Mouse (Mus musculus) intestine, postnatal 0 days (tissue): ENCODE data around the gene Batf. TPM values are rescaled to one million over a fixed set of nuclear protein-coding genes. Genes with fewer than 3 reads are reported as not detected.

Source experiments
- ATAC-seq: fragments of 200-750 bp; cut with Nextera tagmentation; 2 replicates; pipeline ENCODE4 v1.8.0; 2017; ENCODE audit warnings: mild to moderate bottlenecking, moderate TSS enrichment, moderate library complexity
- H3K27ac ChIP-seq: fragments of 300-500 bp; sonication (generic); 2 replicates; pipeline ENCODE4 v1.5.1; 2014; ENCODE audit warnings: mild to moderate bottlenecking, low read depth, low read length, moderate library complexity
- H3K27me3 ChIP-seq: fragments of 300-500 bp; sonication (generic); replicated peaks from 2 replicates; pipeline ENCODE4 v1.6.1; 2014; ENCODE audit warnings: low read length, mixed read lengths; ENCODE audit not compliant: control insufficient read depth, insufficient read depth
- H3K36me3 ChIP-seq: fragments of 300-500 bp; sonication (generic); 2 replicates; pipeline ENCODE4 v1.6.1; 2014; ENCODE audit warnings: mild to moderate bottlenecking, moderate library complexity; ENCODE audit not compliant: control insufficient read depth, insufficient read depth
- H3K4me1 ChIP-seq: fragments of 300-500 bp; sonication (generic); replicated peaks from 2 replicates; pipeline ENCODE4 v1.6.1; 2014; ENCODE audit warnings: antibody characterized with exemption, low read length, mixed read lengths; ENCODE audit not compliant: control insufficient read depth, insufficient read depth
- H3K4me2 ChIP-seq: fragments of 300-500 bp; sonication (generic); replicated peaks from 2 replicates; pipeline ENCODE4 v1.6.1; 2014; ENCODE audit warnings: low read depth, mild to moderate bottlenecking, moderate library complexity
- H3K4me3 ChIP-seq: fragments of 300-500 bp; sonication (generic); 2 replicates; pipeline ENCODE4 v1.5.1; 2014; ENCODE audit warnings: low read depth, low read length
- H3K9ac ChIP-seq: fragments of 300-500 bp; sonication (generic); 2 replicates; pipeline ENCODE4 v1.6.1; 2014; ENCODE audit warnings: mild to moderate bottlenecking, low read depth, low read length
- H3K9me3 ChIP-seq: fragments of 300-500 bp; sonication (generic); 2 replicates; pipeline ENCODE4 v1.6.1; 2016; ENCODE audit warnings: mixed run types; ENCODE audit not compliant: control insufficient read depth
- CTCF ChIP-seq: sonication (generic); IDR thresholded peaks from 2 replicates; pipeline ENCODE4 v1.5.1; 2016; ENCODE audit warnings: low read depth, mild to moderate bottlenecking, control low read depth, antibody characterized with exemption, moderate library complexity
- WGBS: fragments of 180-500 bp; shearing (Covaris S2); extraction: QIAGEN DNeasy Blood & Tissue Kit; methylation state at CpG from one replicate; pipeline ENCODE4 v1.1.7; 2014; 5-methylcytosine and 5-hydroxymethylcytosine counted together
- polyA plus RNA-seq: library from polyadenylated mRNA; unstranded; fragments of >200 nt; fragmentation: Nextera tagmentation; extraction: Ambion mirVana; gene quantifications from 2 replicates; pipeline ENCODE4 v1.2.1, GENCODE M21; 2015

Batf gene
- polyA plus RNA-seq, 1 experiment from 2014 or later: 2.5 TPM

DNA sequence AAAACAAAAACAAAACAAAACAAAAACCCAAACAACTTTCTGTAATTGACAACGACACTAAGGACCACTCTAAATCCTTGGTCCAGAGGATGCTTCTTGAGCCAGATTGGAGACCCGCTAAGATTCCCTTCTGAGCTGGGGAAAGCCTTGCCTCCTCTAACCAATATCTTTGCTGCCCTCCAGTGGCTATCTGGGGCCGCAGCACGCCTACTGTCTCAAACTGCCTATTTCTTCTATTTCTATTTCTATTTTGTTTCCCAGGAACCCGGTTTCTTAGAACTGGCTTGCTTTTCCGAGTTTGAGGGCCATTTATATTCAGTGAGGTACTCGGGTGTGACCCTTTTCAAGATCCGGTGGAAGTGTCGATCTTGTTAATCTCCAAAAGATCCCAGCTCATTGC, 23.6 kb upstream of the Batf start:
- Histone ChIP-seq H3K27ac (no peak overlapping the region), H3K9me3 (no peaks in the 10 kb centered on the region), H3K36me3 (no peaks in the 10 kb centered on the region), H3K4me2 (no peak overlapping the region), H3K9ac (no peak overlapping the region), H3K4me3 (no peak overlapping the region), H3K27me3 (no peaks in the 10 kb centered on the region), H3K4me1 (no peaks in the 10 kb centered on the region)
- no peak for ATAC-seq
- WGBS: 8% methylated on average over 9 of the region's 9 CpGs
- peak; percentile 86 for TF ChIP-seq CTCF

DNA sequence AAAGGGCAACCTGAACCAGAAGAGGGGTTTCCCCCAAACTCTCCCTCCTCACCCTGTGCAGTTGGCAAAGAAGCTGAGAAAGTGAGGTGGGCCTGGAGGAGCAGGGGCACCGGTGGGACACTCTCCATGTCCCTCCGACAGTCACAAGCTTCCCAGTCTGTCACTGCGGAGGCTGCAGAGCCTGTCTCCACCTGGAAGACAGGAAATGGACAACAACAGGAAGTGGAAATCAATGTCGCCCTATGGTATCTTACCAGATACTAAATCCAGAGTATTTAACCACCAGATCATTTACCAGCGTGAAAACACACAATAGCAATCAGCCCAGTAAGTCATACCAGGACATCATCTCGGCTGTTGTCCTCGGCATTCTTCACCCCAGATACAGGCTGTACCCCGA, 20.4 kb upstream of the Batf start:
- H3K4me2 ChIP-seq: no peak overlapping the region
- no peaks in the 10 kb centered on the region for H3K36me3 ChIP-seq
- H3K27me3 ChIP-seq: no peaks in the 10 kb centered on the region
- no peak overlapping the region for H3K27ac ChIP-seq
- H3K4me1 ChIP-seq: no peaks in the 10 kb centered on the region
- WGBS: 74% methylated on average over 8 of the region's 8 CpGs
- H3K9ac ChIP-seq: no peak overlapping the region
- ATAC-seq: no peak
- H3K4me3 ChIP-seq: no peak overlapping the region
- TF ChIP-seq CTCF: no peak
- H3K9me3 ChIP-seq: no peaks in the 10 kb centered on the region

DNA sequence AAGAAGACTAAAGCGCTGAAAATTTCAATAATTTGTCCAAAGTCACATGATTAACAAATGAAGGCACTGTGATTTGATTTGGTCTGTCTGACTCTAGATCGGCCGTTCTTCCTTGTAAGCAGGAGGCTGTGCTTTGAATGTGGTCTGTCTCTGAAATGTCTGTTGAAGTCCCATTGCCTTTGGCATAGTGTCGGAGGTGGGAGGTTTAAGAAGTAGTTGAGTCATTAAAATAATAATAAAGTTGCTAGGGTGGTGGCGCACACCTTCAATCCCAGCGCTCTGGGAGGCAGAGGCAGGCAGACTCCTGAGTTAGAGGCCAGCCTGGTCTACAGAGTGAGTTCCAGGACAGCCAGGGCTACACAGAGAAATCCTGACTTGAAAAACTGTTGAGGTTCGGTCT, 19.4 kb upstream of the Batf start:
- TF ChIP-seq CTCF: no peak
- WGBS: 92% methylated on average over 7 of the region's 7 CpGs
- no peaks in the 10 kb centered on the region for H3K36me3 ChIP-seq

DNA sequence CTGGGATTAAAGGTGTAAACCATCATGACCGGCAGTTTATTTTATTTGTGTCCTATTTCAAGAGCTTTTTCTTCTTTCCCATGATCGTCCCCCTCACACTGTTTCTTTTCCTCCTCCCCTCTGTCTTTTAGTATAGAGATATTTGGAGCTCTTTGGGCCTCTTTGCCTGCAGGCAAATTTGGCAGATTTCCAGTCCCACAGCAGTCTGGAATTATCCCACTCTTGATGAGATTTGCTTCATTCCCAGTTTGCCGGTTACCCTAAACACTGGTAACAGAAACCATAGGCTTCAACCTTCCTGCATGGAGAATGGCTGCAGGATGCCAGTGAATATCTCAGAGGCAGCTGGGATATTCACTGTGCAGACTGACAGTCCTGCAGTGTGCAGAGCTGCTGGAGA, 17.8 kb upstream of the Batf start:
- H3K27me3 ChIP-seq: no peaks in the 10 kb centered on the region
- TF ChIP-seq CTCF: no peak
- no peak overlapping the region for H3K9ac ChIP-seq
- H3K27ac ChIP-seq: no peak overlapping the region
- H3K4me3 ChIP-seq: no peak overlapping the region
- ATAC-seq: no peak
- WGBS: 57% methylated on average over 3 of the region's 3 CpGs
- no peaks in the 10 kb centered on the region for H3K4me1 ChIP-seq
- H3K36me3 ChIP-seq: no peaks in the 10 kb centered on the region
- H3K9me3 ChIP-seq: no peaks in the 10 kb centered on the region
- no peak overlapping the region for H3K4me2 ChIP-seq

More for the DNA sequence above, 19.4 kb upstream of the Batf start:
- ATAC-seq: no peak
- Histone ChIP-seq H3K4me1 (no peaks in the 10 kb centered on the region), H3K9ac (no peak overlapping the region), H3K27me3 (no peaks in the 10 kb centered on the region), H3K4me2 (no peak overlapping the region), H3K4me3 (no peak overlapping the region), H3K9me3 (no peaks in the 10 kb centered on the region), H3K27ac (no peak overlapping the region)

- Histone ChIP-seq H3K4me2 (no peak overlapping the region), H3K4me3 (no peak overlapping the region), H3K4me1 (no peaks in the 10 kb centered on the region), H3K27me3 (no peaks in the 10 kb centered on the region), H3K9ac (no peak overlapping the region), H3K9me3 (no peaks in the 10 kb centered on the region), H3K36me3 (no peaks in the 10 kb centered on the region), H3K27ac (no peak overlapping the region)
- WGBS: 61% methylated on average over 3 of the region's 3 CpGs
- ATAC-seq: no peak
- peak; percentile 18; the same call in 1 of the 2 replicates for TF ChIP-seq CTCF
Observed at GRCm38 (mm10) chr12:85670080-85670479, 16.4 kb upstream of the Batf start.

- Histone ChIP-seq H3K4me1 (no peaks in the 10 kb centered on the region), H3K27ac (no peak overlapping the region), H3K27me3 (no peaks in the 10 kb centered on the region), H3K9ac (no peak overlapping the region), H3K4me3 (no peak overlapping the region), H3K9me3 (no peaks in the 10 kb centered on the region), H3K36me3 (no peaks in the 10 kb centered on the region), H3K4me2 (no peak overlapping the region)
- TF ChIP-seq CTCF: no peak
- ATAC-seq: no peak
- 90% methylated on average over 8 of the region's 8 CpGs for WGBS
Observed at GRCm38 (mm10) chr12:85673914-85674313, 12.6 kb upstream of the Batf start.

- ATAC-seq: no peak
- no peaks in the 10 kb centered on the region for H3K9me3 ChIP-seq
- H3K4me2 ChIP-seq: no peak overlapping the region
- no peaks in the 10 kb centered on the region for H3K36me3 ChIP-seq
- H3K9ac ChIP-seq: no peak overlapping the region
- H3K4me3 ChIP-seq: no peak overlapping the region
- TF ChIP-seq CTCF: no peak
- 77% methylated on average over 5 of the region's 5 CpGs for WGBS
- no peak overlapping the region for H3K27ac ChIP-seq
- H3K4me1 ChIP-seq: no peaks in the 10 kb centered on the region
- no peaks in the 10 kb centered on the region for H3K27me3 ChIP-seq
Observed at GRCm38 (mm10) chr12:85679117-85679516, 7.4 kb upstream of the Batf start.
